Mouse (Mus musculus) CH12.LX (cell line): ENCODE measurements at regions not wholly inside any gene's neighbourhood (a gene's known extent, or its start where the extent isn't known, plus 50 kb on each side); places are given as distances from the start of the nearest gene placed in this dataset.

Experiments
- DNase-seq: peaks from one replicate; pipeline ENCODE4 v3.0.0-alpha.2; 2013; ENCODE audit errors: extremely low read depth
- H3K27ac ChIP-seq: 2 replicates; pipeline ENCODE4 v1.5.1; 2012; ENCODE audit warnings: low read depth, mild to moderate bottlenecking, control low read depth, moderate library complexity; ENCODE audit not compliant: insufficient read depth
- H3K27me3 ChIP-seq: replicated peaks from 2 replicates; pipeline ENCODE3; 2012; ENCODE audit warnings: inconsistent platforms
- H3K36me3 ChIP-seq, 2 experiments: replicated peaks in 1 of 2; 2 replicates each; pipeline versions ENCODE3 to v1.6.1; 2012; ENCODE audit warnings: inconsistent platforms in 1 of 2, low read length in 1 of 2, mild to moderate bottlenecking in 1 of 2, mixed read lengths in 1 of 2, moderate library complexity in 1 of 2; ENCODE audit not compliant: control insufficient read depth in 1 of 2, insufficient read depth in 1 of 2
- H3K4me1 ChIP-seq, 2 experiments: 2 replicates each; pipeline ENCODE4 v1.6.1; 2012; ENCODE audit warnings: inconsistent platforms in 1 of 2, moderate library complexity in 1 of 2; ENCODE audit not compliant: insufficient read depth in 2 of 2, control insufficient read depth in 1 of 2
- H3K4me2 ChIP-seq: 2 replicates; pipeline ENCODE4 v1.6.1; 2012; ENCODE audit warnings: low read depth, mild to moderate bottlenecking, control low read depth; ENCODE audit not compliant: poor library complexity, insufficient read depth, severe bottlenecking
- H3K4me3 ChIP-seq, 3 experiments: fragments of 150-350 bp in 1 of 3; sonication (generic) in 1 of 3; replicated peaks in 1 of 3; 2 replicates each; pipeline versions ENCODE3 to v1.5.1; 2011 to 2012; ENCODE audit warnings: low read depth in 2 of 3, low read length in 2 of 3, mild to moderate bottlenecking in 2 of 3, moderate library complexity in 2 of 3, control low read depth in 1 of 3, improper control_type of control experiment in 1 of 3, inconsistent platforms in 1 of 3, mixed read lengths in 1 of 3; ENCODE audit not compliant: poor library complexity in 1 of 3
- H3K79me2 ChIP-seq: replicated peaks from 2 replicates; pipeline ENCODE4 v1.6.1; 2012; ENCODE audit warnings: mild to moderate bottlenecking, moderate library complexity; ENCODE audit not compliant: control insufficient read depth, poor library complexity, insufficient read depth, severe bottlenecking; ENCODE audit errors: extremely low read depth
- H3K9ac ChIP-seq: 2 replicates; pipeline ENCODE4 v1.6.1; 2012; ENCODE audit warnings: low read depth, mild to moderate bottlenecking, control low read depth, moderate library complexity; ENCODE audit not compliant: insufficient read depth
- H3K9me3 ChIP-seq: replicated peaks from 2 replicates; pipeline ENCODE3; 2012; ENCODE audit warnings: low read length, inconsistent platforms, mixed read lengths
- ELF1 ChIP-seq: IDR thresholded peaks from 2 replicates; pipeline ENCODE4 v1.6.1; 2014; ENCODE audit warnings: low read depth, mild to moderate bottlenecking, inconsistent platforms, low read length, improper control_type of control experiment
- ETS1 ChIP-seq: conservative IDR thresholded peaks from 2 replicates; pipeline ENCODE4 v1.6.1; 2012; ENCODE audit warnings: low read depth, mild to moderate bottlenecking, inconsistent platforms, low read length, improper control_type of control experiment, moderate library complexity
- GABPA ChIP-seq: IDR thresholded peaks from 2 replicates; pipeline ENCODE4 v1.6.1; 2012; ENCODE audit warnings: low read depth, low read length, improper control_type of control experiment, inconsistent platforms; ENCODE audit not compliant: insufficient replicate concordance
- HCFC1 ChIP-seq: IDR thresholded peaks from 2 replicates; pipeline ENCODE4 v1.6.1; 2012; ENCODE audit warnings: low read depth, mild to moderate bottlenecking, inconsistent platforms, low read length, improper control_type of control experiment
- IRF4 ChIP-seq: IDR thresholded peaks from 2 replicates; pipeline ENCODE4 v1.6.1; 2014; ENCODE audit warnings: low read depth, mild to moderate bottlenecking, inconsistent platforms, low read length, improper control_type of control experiment
- JUN ChIP-seq: IDR thresholded peaks from 2 replicates; pipeline ENCODE4 v1.6.1; 2011; ENCODE audit warnings: low read depth, mild to moderate bottlenecking, low read length, improper control_type of control experiment, moderate library complexity; ENCODE audit not compliant: insufficient read depth
- JUND ChIP-seq: conservative IDR thresholded peaks from 2 replicates; pipeline ENCODE4 v1.6.1; 2011; ENCODE audit warnings: low read depth, low read length, improper control_type of control experiment
- MAFK ChIP-seq: IDR thresholded peaks from 2 replicates; pipeline ENCODE4 v1.6.1; 2011; ENCODE audit warnings: low read length, improper control_type of control experiment; ENCODE audit not compliant: insufficient replicate concordance
- MAZ ChIP-seq: IDR thresholded peaks from 2 replicates; pipeline ENCODE4 v1.6.1; 2012; ENCODE audit warnings: low read depth, mild to moderate bottlenecking, inconsistent platforms, low read length, improper control_type of control experiment, moderate library complexity
- MXI1 ChIP-seq: IDR thresholded peaks from 2 replicates; pipeline ENCODE4 v1.6.1; 2011; ENCODE audit warnings: mild to moderate bottlenecking, low read depth, low read length, improper control_type of control experiment
- POLR2A ChIP-seq: IDR thresholded peaks from 2 replicates; pipeline ENCODE4 v1.6.1; 2011; ENCODE audit warnings: low read depth, mild to moderate bottlenecking, improper control_type of control experiment, low read length
- POLR2AphosphoS2 ChIP-seq: IDR thresholded peaks from 2 replicates; pipeline ENCODE4 v1.6.1; 2011; ENCODE audit warnings: low read depth, low read length, improper control_type of control experiment
- TBP ChIP-seq: conservative IDR thresholded peaks from 2 replicates; pipeline ENCODE4 v1.6.1; 2011; ENCODE audit warnings: low read depth, low read length, improper control_type of control experiment
- UBTF ChIP-seq: IDR thresholded peaks from 2 replicates; pipeline ENCODE4 v1.6.1; 2012; ENCODE audit warnings: low read depth, mild to moderate bottlenecking, inconsistent platforms, low read length, improper control_type of control experiment, moderate library complexity
- USF1 ChIP-seq: IDR thresholded peaks from 2 replicates; pipeline ENCODE4 v1.6.1; 2014; ENCODE audit warnings: low read depth, mild to moderate bottlenecking, inconsistent platforms, low read length, improper control_type of control experiment
- USF2 ChIP-seq: conservative IDR thresholded peaks from 2 replicates; pipeline ENCODE4 v1.6.1; 2011; ENCODE audit warnings: low read depth, low read length, improper control_type of control experiment
- ZC3H11A ChIP-seq: IDR thresholded peaks from 2 replicates; pipeline ENCODE4 v1.6.1; 2012; ENCODE audit warnings: low read depth, mild to moderate bottlenecking, inconsistent platforms, low read length, improper control_type of control experiment
- ZKSCAN1 ChIP-seq: IDR thresholded peaks from 2 replicates; pipeline ENCODE4 v1.6.1; 2012; ENCODE audit warnings: low read depth, inconsistent platforms, low read length, improper control_type of control experiment, borderline replicate concordance
- ZMIZ1 ChIP-seq: IDR thresholded peaks from 2 replicates; pipeline ENCODE4 v1.6.1; 2012; ENCODE audit warnings: low read depth, mild to moderate bottlenecking, inconsistent platforms, low read length, improper control_type of control experiment
- ZNF384 ChIP-seq: IDR thresholded peaks from 2 replicates; pipeline ENCODE4 v1.6.1; 2012; ENCODE audit warnings: low read depth, low read length, improper control_type of control experiment, inconsistent platforms
- dilution Hi-C: fragments of 300-500 bp; cut with MboI; formaldehyde crosslinking; loops from 2 replicates; pipeline ENCODE4 v1.14.3; 2020; ENCODE audit warnings: low sequenced_read_pairs; ENCODE audit not compliant: extremely low pct_unique_long_range_greater_than_20kb, extremely low pct_ligation_motif_present
- in situ Hi-C: fragments of 300-500 bp; cut with MboI; formaldehyde crosslinking; loops from 3 replicates; pipeline ENCODE4 v1.14.3; 2019; ENCODE audit warnings: low sequenced_read_pairs, low pct_ligation_motif_present, low pct_unique_long_range_greater_than_20kb, mixed read lengths

- Histone ChIP-seq H3K27me3 (no peaks in the 10 kb centered on the region), H3K9ac (no peak overlapping the region), H3K36me3 (no peaks in the 10 kb centered on the region), H3K4me2 (no peak overlapping the region), H3K27ac (no peak overlapping the region), H3K79me2 (no peaks in the 10 kb centered on the region), H3K4me1 (no peaks in the 10 kb centered on the region), H3K4me3 (no peak overlapping the region), H3K9me3 (peaks cover 44% of the 10 kb centered on the region)
- dilution Hi-C loops: no loop called here
- DNase-seq: no peak
- TF ChIP-seq USF2 (no peak), GABPA (no peak), MAFK (no peak), ELF1 (no peak), POLR2AphosphoS2 (no peak), ZKSCAN1 (no peak), USF1 (no peak), ETS1 (no peak), POLR2A (no peak), IRF4 (no peak), JUND (no peak), HCFC1 (no peak), ZNF384 (no peak), JUN (no peak), ZMIZ1 (no peak)
- in situ Hi-C loops: no loop called here
These were observed 285.0 kb upstream of the Lsamp start for GRCm38 (mm10) chr16:39699201-39699600.

GRCm38 (mm10) chr16:39706131-39706530 is 278.0 kb upstream of the Lsamp start:
- H3K4me2 ChIP-seq: no peak overlapping the region
- DNase-seq: no peak
- no peak overlapping the region for H3K27ac ChIP-seq
- H3K36me3 ChIP-seq: no peaks in the 10 kb centered on the region
- dilution Hi-C loops (no loop called here), in situ Hi-C loops (no loop called here)
- no peaks in the 10 kb centered on the region for H3K27me3 ChIP-seq
- TF ChIP-seq ZC3H11A: no peak
- TF ChIP-seq MAZ: no peak
- TF ChIP-seq ZMIZ1: no peak
- TF ChIP-seq MXI1: no peak
- TF ChIP-seq TBP: no peak
- TF ChIP-seq JUN: no peak
- no peak for TF ChIP-seq UBTF
- H3K9me3 ChIP-seq: peaks cover 34% of the 10 kb centered on the region
- H3K79me2 ChIP-seq: no peaks in the 10 kb centered on the region
- H3K9ac ChIP-seq: no peak overlapping the region
- H3K4me3 ChIP-seq: no peak overlapping the region
- no peaks in the 10 kb centered on the region for H3K4me1 ChIP-seq
